Mouse (Mus musculus): ENCODE results near the gene Fstl4. TPM values are rescaled to one million over a fixed set of nuclear protein-coding genes. Genes with fewer than 3 reads are reported as not detected.

Fstl4 gene
- polyA plus RNA-seq (2015; fragmentation: Illumina TruSeq; extraction: RNeasy Lipid Tissue Mini Kit (QIAGEN cat#74804); ENCODE audit: insufficient read depth, low read depth, low replicate concordance) = not detected

DNA sequence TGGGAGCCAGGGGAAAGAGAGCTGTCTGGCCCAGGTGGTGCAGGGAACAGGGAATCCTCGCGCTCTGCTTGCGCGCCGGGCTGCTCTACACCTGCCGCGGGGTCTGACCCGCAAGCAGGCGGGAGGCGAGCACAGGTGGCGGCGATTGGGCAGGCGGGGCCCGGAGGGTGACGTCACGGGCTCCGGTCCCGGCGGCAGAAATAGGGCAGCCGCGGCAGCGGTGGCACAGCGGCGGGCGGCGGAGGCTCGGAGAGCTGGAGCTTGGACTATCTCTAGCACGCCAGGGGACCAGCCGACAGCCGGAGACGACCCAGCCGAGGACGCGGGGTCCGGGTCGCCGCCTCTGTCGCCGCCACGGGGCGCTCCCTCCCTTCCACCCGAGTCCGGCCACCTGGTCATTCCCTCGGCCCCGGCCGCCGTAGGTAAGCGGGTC lies at the start of gene Fstl4:
Gene Fstl4 (plus strand): TSS at position 174 of the 433 bp plus-strand sequence.

All from pancreas, adult 10 weeks (tissue).